19 mouse cellular contexts compared by ENCODE assay signal in genomic region chr13:52275196-52275595, GRCm38 (mm10).
DNase-seq lines count a peak whose midpoint lies in the region; ATAC-seq and TF ChIP-seq lines count a peak whose summit lies in the region.
"Had no signal": no experiment of that assay in that cellular context is flagged by ENCODE, and none has a peak within 500 bp of the region (broad histone marks: within the 10 kb centered on the region; RNA-seq: fewer than 3 reads in every experiment).

No protein-coding gene starts in this region.

- H3K4me3 ChIP-seq in cerebellum, adult 2 months (replicated peaks; ENCODE audit: insufficient read depth, low read depth, low read length), result no peak overlapping the region
- no peak overlapping the region for H3K4me3 ChIP-seq in midbrain, embryonic 13.5 days (replicated peaks)
- H3K4me3 ChIP-seq in midbrain, embryonic 15.5 days, result no peak overlapping the region
- no peak overlapping the region for H3K4me3 ChIP-seq in layer of hippocampus, adult 2 months
- H3K4me3 ChIP-seq: embryonic facial prominence, embryonic 15.5 days; erythroblast, embryonic 14.5 days; gastrocnemius, adult 2 months; hindbrain, embryonic 15.5 days had no signal

- H3K27ac ChIP-seq in cerebellum, adult 2 months (ENCODE audit: insufficient read depth, low read length), result no peak overlapping the region
- H3K27ac ChIP-seq in midbrain, embryonic 13.5 days, result no peak overlapping the region
- no peak overlapping the region for H3K27ac ChIP-seq in midbrain, embryonic 15.5 days
- no peak overlapping the region for H3K27ac ChIP-seq in layer of hippocampus, adult 2 months
- H3K27ac ChIP-seq: embryonic facial prominence, embryonic 15.5 days; forebrain, embryonic 15.5 days; gastrocnemius, adult 2 months; hindbrain, embryonic 15.5 days had no signal

- WGBS in cerebellum, adult 2 months, result 70% methylated on average over 5 of the region's 5 CpGs
- WGBS in midbrain, embryonic 13.5 days, result 67% methylated on average over 5 of the region's 5 CpGs
- WGBS in midbrain, embryonic 15.5 days, result 63% methylated on average over 5 of the region's 5 CpGs

- H3K27me3 ChIP-seq in cerebellum, adult 2 months (ENCODE audit: control insufficient read depth, insufficient read depth, low read length), result no peaks in the 10 kb centered on the region
- peaks cover 14% of the 10 kb centered on the region; the same call in 1 of the 2 replicates for H3K27me3 ChIP-seq in midbrain, embryonic 13.5 days
- H3K27me3 ChIP-seq in midbrain, embryonic 15.5 days (replicated peaks), result no peaks in the 10 kb centered on the region
- H3K27me3 ChIP-seq: CH12.LX; embryonic facial prominence, embryonic 15.5 days; heart, embryonic 12.5 days had no signal

- peak; percentile 23 for DNase-seq in cerebellum, adult 9-11 months
- no peak for DNase-seq in cerebellum, adult 2 months
- DNase-seq in frontal cortex, postnatal 10 days (ENCODE audit: low spot score in 2 of 2), result no peak
- DNase-seq in layer of hippocampus, adult 2 months (ENCODE audit: low spot score in 2 of 2), result no peak
- DNase-seq: gastrocnemius, postnatal 25 days had no signal

- H3K4me2 ChIP-seq in midbrain, embryonic 13.5 days (replicated peaks), result no peak overlapping the region
- no peak overlapping the region for H3K4me2 ChIP-seq in midbrain, embryonic 15.5 days
- H3K4me2 ChIP-seq: embryonic facial prominence, embryonic 15.5 days had no signal

- peak; percentile 35 for ATAC-seq in frontal cortex, adult (ENCODE audit: low TSS enrichment)
- 0 out of 2 replicates have a peak, but pooled peaks have one; percentile 30 for ATAC-seq in midbrain, embryonic 13.5 days
- ATAC-seq in midbrain, embryonic 15.5 days (replicated peaks), result no peak
- ATAC-seq: activated CD4-positive, CD25-positive, alpha-beta regulatory T cell, adult 4 months; inflammation-experienced regulatory T-cells, adult 6 months; intestine, postnatal 0 days; Patski had no signal

- H3K36me3 ChIP-seq in midbrain, embryonic 13.5 days, result no peaks in the 10 kb centered on the region
- H3K36me3 ChIP-seq in midbrain, embryonic 15.5 days (replicated peaks), result no peaks in the 10 kb centered on the region
- H3K36me3 ChIP-seq: embryonic facial prominence, embryonic 15.5 days; forebrain, embryonic 15.5 days; heart, embryonic 12.5 days; hindbrain, embryonic 15.5 days had no signal

- H3K4me1 ChIP-seq in cerebellum, adult 2 months (ENCODE audit: control insufficient read depth, insufficient read depth, low read length), result 0 out of 2 replicates have a peak, but pooled peaks cover 5% of the 10 kb centered on the region
- no peaks in the 10 kb centered on the region for H3K4me1 ChIP-seq in midbrain, embryonic 13.5 days (replicated peaks)
- no peaks in the 10 kb centered on the region for H3K4me1 ChIP-seq in midbrain, embryonic 15.5 days
- H3K4me1 ChIP-seq: embryonic facial prominence, embryonic 15.5 days; hindbrain, embryonic 15.5 days had no signal

- TF ChIP-seq POLR2A in cerebellum, adult 2 months (IDR thresholded peaks at IDR 0.05; ENCODE audit: borderline replicate concordance, insufficient read depth, low read length), result no peak

- H3K9ac ChIP-seq in midbrain, embryonic 13.5 days (replicated peaks), result no peak overlapping the region
- no peak overlapping the region for H3K9ac ChIP-seq in midbrain, embryonic 15.5 days
- H3K9ac ChIP-seq: embryonic facial prominence, embryonic 15.5 days; forebrain, embryonic 15.5 days; heart, embryonic 12.5 days; hindbrain, embryonic 15.5 days had no signal

- TF ChIP-seq CTCF in cerebellum, adult 2 months (IDR thresholded peaks at IDR 0.05; ENCODE audit: borderline replicate concordance, insufficient read depth, low read depth, low read length), result no peak
- TF ChIP-seq CTCF in layer of hippocampus, adult 2 months (conservative IDR thresholded peaks at IDR 0.05), result no peak

- H3K9me3 ChIP-seq in midbrain, embryonic 13.5 days, result no peaks in the 10 kb centered on the region
- H3K9me3 ChIP-seq in midbrain, embryonic 15.5 days, result no peaks in the 10 kb centered on the region
- H3K9me3 ChIP-seq: embryonic facial prominence, embryonic 15.5 days; forebrain, embryonic 15.5 days; hindbrain, embryonic 15.5 days had no signal
